Mouse (Mus musculus): ENCODE data around the gene Gm7861. TPM values are rescaled to one million over a fixed set of nuclear protein-coding genes. Genes with fewer than 3 reads are reported as not detected.

Gm7861 gene
- polyA plus RNA-seq (2015; fragmentation: Nextera tagmentation; extraction: Ambion mirVana) = not detected in 2 replicates

GRCm38 (mm10) chr8:21594408-21594807, at the start of gene Gm7861:
Gene Gm7861 (minus strand): TSS chr8:21594508.

GRCm38 (mm10) chr8:21617883-21618282, 23.6 kb upstream of the Gm7861 start, which contains the start of gene Defa26:
Gene Defa26 (plus strand): TSS chr8:21618183.

GRCm38 (mm10) chr8:21582706-21583105, 11.6 kb downstream of the Gm7861 start, which contains the start of gene Defa28:
Gene Defa28 (plus strand): TSS chr8:21583006.

GRCm38 (mm10) chr8:21565086-21565485, 29.2 kb downstream of the Gm7861 start, which contains the start of gene Defa37:
Gene Defa37 (plus strand): TSS chr8:21565386.

Other genes starting within 250 kb of the Gm7861 start
- not detected in 2 replicates for gene Defa2, start 216.0 kb downstream of the Gm7861 start, polyA plus RNA-seq (2015; fragmentation: Nextera tagmentation; extraction: Ambion mirVana)
- gene Defa33, start 202.7 kb downstream of the Gm7861 start, polyA plus RNA-seq (2015; fragmentation: Nextera tagmentation; extraction: Ambion mirVana) = not detected in 2 replicates
- gene Defa36, start 167.1 kb downstream of the Gm7861 start, polyA plus RNA-seq (2015; fragmentation: Nextera tagmentation; extraction: Ambion mirVana) = not detected in 2 replicates
- not detected in 2 replicates for gene Gm7849, start 137.9 kb downstream of the Gm7861 start, polyA plus RNA-seq (2015; fragmentation: Nextera tagmentation; extraction: Ambion mirVana)
- not detected in 2 replicates for gene Defa20, start 85.2 kb downstream of the Gm7861 start, polyA plus RNA-seq (2015; fragmentation: Nextera tagmentation; extraction: Ambion mirVana)
- gene Defa32, start 65.5 kb downstream of the Gm7861 start, polyA plus RNA-seq (2015; fragmentation: Nextera tagmentation; extraction: Ambion mirVana) = not detected in 2 replicates
- gene Defa37, start 29.1 kb downstream of the Gm7861 start, polyA plus RNA-seq (2015; fragmentation: Nextera tagmentation; extraction: Ambion mirVana) = not detected in 2 replicates
- not detected in 2 replicates for gene Defa28, start 11.5 kb downstream of the Gm7861 start, polyA plus RNA-seq (2015; fragmentation: Nextera tagmentation; extraction: Ambion mirVana)
- not detected in 2 replicates for gene Defa26, start 23.7 kb upstream of the Gm7861 start, polyA plus RNA-seq (2015; fragmentation: Nextera tagmentation; extraction: Ambion mirVana)
- gene Defa17, start 61.3 kb upstream of the Gm7861 start, polyA plus RNA-seq (2015; fragmentation: Nextera tagmentation; extraction: Ambion mirVana) = not detected in 2 replicates
- not detected in 2 replicates for gene Defa34, start 71.3 kb upstream of the Gm7861 start, polyA plus RNA-seq (2015; fragmentation: Nextera tagmentation; extraction: Ambion mirVana)
- gene AY761184, start 109.1 kb upstream of the Gm7861 start, polyA plus RNA-seq (2015; fragmentation: Nextera tagmentation; extraction: Ambion mirVana) = not detected in 2 replicates
- not detected in 2 replicates for gene Defa24, start 140.0 kb upstream of the Gm7861 start, polyA plus RNA-seq (2015; fragmentation: Nextera tagmentation; extraction: Ambion mirVana)
- not detected in 2 replicates for gene Defb50, start 229.0 kb upstream of the Gm7861 start, polyA plus RNA-seq (2015; fragmentation: Nextera tagmentation; extraction: Ambion mirVana)
- gene Defb2, start 245.4 kb upstream of the Gm7861 start, polyA plus RNA-seq (2015; fragmentation: Nextera tagmentation; extraction: Ambion mirVana) = not detected in 2 replicates